Mouse (Mus musculus) spleen, adult 2 months (tissue): Measurements from ENCODE around the gene Gabbr2.

Experiments
- CTCF ChIP-seq: fragments of 200-500 bp; IDR thresholded peaks from 2 replicates; pipeline ENCODE4 v1.5.1; 2011; ENCODE audit warnings: mild to moderate bottlenecking, inconsistent platforms; ENCODE audit not compliant: insufficient read depth, insufficient read length, insufficient replicate concordance; ENCODE audit errors: extremely low read depth
- POLR2A ChIP-seq: fragments of 200-500 bp; IDR thresholded peaks from 2 replicates; pipeline ENCODE4 v1.6.1; 2011; ENCODE audit warnings: low read depth, low read length, inconsistent platforms

DNA sequence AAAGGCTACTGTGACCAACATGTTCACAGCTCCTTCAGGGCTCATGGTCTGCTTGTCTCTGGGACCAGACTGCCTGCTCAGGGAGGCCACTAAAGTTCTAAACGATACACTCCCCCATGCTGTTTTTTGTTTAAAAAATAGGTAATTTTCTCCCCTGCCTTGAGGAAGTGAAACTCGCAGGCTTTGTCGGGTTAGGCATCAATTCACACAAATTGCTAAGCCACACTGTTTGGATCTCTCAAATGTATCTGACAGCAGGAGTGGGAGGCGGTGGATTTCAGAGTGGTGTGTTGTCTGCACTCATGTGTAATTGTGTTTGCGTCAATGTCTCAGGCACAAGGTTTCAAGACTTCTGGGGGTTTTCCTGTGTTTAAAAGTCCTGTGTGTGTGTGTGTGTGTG is 215.7 kb downstream of the Gabbr2 start:
- TF ChIP-seq CTCF (no peak), POLR2A (no peak)
